Mouse (Mus musculus) C2C12 (cell line): Measurements from ENCODE around the gene Sppl2c.

Source experiments
- CEBPB ChIP-seq: IDR thresholded peaks from one replicate; pipeline ENCODE4 v1.6.1; 2011; ENCODE audit warnings: low read depth, mild to moderate bottlenecking, control low read depth, moderate library complexity
- CTCF ChIP-seq: IDR thresholded peaks from one replicate; pipeline ENCODE4 v1.5.1; 2011; ENCODE audit not compliant: control insufficient read depth, insufficient read depth, insufficient read length
- FOSL1 ChIP-seq: IDR thresholded peaks from one replicate; pipeline ENCODE4 v1.8.0; 2011; ENCODE audit warnings: mild to moderate bottlenecking, low read length; ENCODE audit not compliant: poor library complexity, insufficient read depth, severe bottlenecking
- MAX ChIP-seq: IDR thresholded peaks from one replicate; pipeline ENCODE4 v1.6.1; 2011; ENCODE audit warnings: mild to moderate bottlenecking, control low read depth
- MYOD1 ChIP-seq: IDR thresholded peaks from one replicate; pipeline ENCODE4 v1.6.1; 2011; ENCODE audit warnings: low read depth; ENCODE audit not compliant: control insufficient read depth, insufficient read length
- MYOG ChIP-seq: IDR thresholded peaks from one replicate; pipeline ENCODE4 v1.6.1; 2011; ENCODE audit not compliant: control insufficient read depth, insufficient read length; ENCODE audit errors: extremely low read depth
- USF1 ChIP-seq: IDR thresholded peaks from one replicate; pipeline ENCODE4 v1.6.1; 2011; ENCODE audit warnings: low read depth, mild to moderate bottlenecking, control low read depth, moderate library complexity

- no peak for TF ChIP-seq CTCF
- no peak for TF ChIP-seq USF1
- no peak for TF ChIP-seq MAX
- TF ChIP-seq MYOG = no peak
- TF ChIP-seq FOSL1 = no peak
- no peak for TF ChIP-seq MYOD1
- no peak for TF ChIP-seq CEBPB
These were observed 27.7 kb upstream of the Sppl2c start for GRCm38 (mm10) chr11:104158260-104158907.
